Mouse (Mus musculus) liver, embryonic 18 days (tissue): ENCODE data around the gene Olfr239. TPM values are rescaled to one million over a fixed set of nuclear protein-coding genes. Genes with fewer than 3 reads are reported as not detected.

Experiments
- polyA plus RNA-seq: library from polyadenylated mRNA; depleted of rRNA; stranded (reverse); fragments of >200 nt; gene quantifications from 2 replicates; pipeline ENCODE4 v1.2.3, GENCODE M21; 2012; rRNA removed

Olfr239 gene
- not detected in 2 replicates for polyA plus RNA-seq

GRCm38 (mm10) chr17:33191002-33191401 lies at the start of gene Olfr239:
Gene Olfr239 (plus strand): TSS chr17:33191302.

GRCm38 (mm10) chr17:33168147-33168546 lies 23.0 kb upstream of the Olfr239 start, which contains the start of gene Olfr55:
Gene Olfr55 (plus strand): TSS chr17:33168447.

GRCm38 (mm10) chr17:33221590-33221989 lies 30.5 kb downstream of the Olfr239 start, which contains the start of gene Olfr1564:
Gene Olfr1564 (minus strand): TSS chr17:33221690.

Other genes starting within 250 kb of the Olfr239 start
- 33.8 and 34.4 TPM in 2 replicates for gene Cyp4f13, start 243.9 kb upstream of the Olfr239 start, polyA plus RNA-seq
- gene Zfp472, start 225.5 kb upstream of the Olfr239 start, polyA plus RNA-seq = 1.6 and 1.8 TPM in 2 replicates
- 1.9 TPM in 2 replicates for gene Zfp952, start 198.2 kb upstream of the Olfr239 start, polyA plus RNA-seq
- 0.87 and 0.97 TPM in 2 replicates for gene Zfp763, start 157.9 kb upstream of the Olfr239 start, polyA plus RNA-seq
- gene 4921501E09Rik, start 123.2 kb upstream of the Olfr239 start, polyA plus RNA-seq = not detected in 2 replicates
- 0.86 and 0.99 TPM in 2 replicates for gene Zfp563, start 102.0 kb upstream of the Olfr239 start, polyA plus RNA-seq
- gene Morc2b, start 51.6 kb upstream of the Olfr239 start, polyA plus RNA-seq = not detected in 2 replicates
- not detected in 2 replicates for gene Olfr55, start 22.9 kb upstream of the Olfr239 start, polyA plus RNA-seq
- 0.01 TPM in 1 of 2 replicates, not detected in the other for gene Olfr1564, start 30.4 kb downstream of the Olfr239 start, polyA plus RNA-seq
- 1.8 TPM in 2 replicates for gene Zfp955a, start 63.8 kb downstream of the Olfr239 start, polyA plus RNA-seq
- gene Olfr63, start 73.4 kb downstream of the Olfr239 start, polyA plus RNA-seq = not detected in 2 replicates
- gene Zfp955b, start 98.2 kb downstream of the Olfr239 start, polyA plus RNA-seq = 1.3 and 1.5 TPM in 2 replicates
- gene Zfp81, start 167.6 kb downstream of the Olfr239 start, polyA plus RNA-seq = 1.1 and 1.4 TPM in 2 replicates
- gene Zfp101, start 203.3 kb downstream of the Olfr239 start, polyA plus RNA-seq = 4.3 and 4.8 TPM in 2 replicates
- gene Actl9, start 241.6 kb downstream of the Olfr239 start, polyA plus RNA-seq = not detected in 2 replicates